Mouse (Mus musculus) MEL-GATA-1-ER (cell line): ENCODE measurements around the gene 9130230L23Rik.
A peak's percentile ranks its signal among the peaks of the same experiment; 100 is the strongest.

ENCODE experiments used
- DNase-seq: peaks from one replicate; pipeline ENCODE4 v3.0.0-alpha.2; 2012; ENCODE audit warnings: low read depth; ENCODE audit errors: extremely low read depth

Gene 9130230L23Rik

GRCm38 (mm10) chr5:66004134-66004925 lies at the start of gene 9130230L23Rik:
Gene 9130230L23Rik, minus strand, starts transcription at chr5:66004285.
- no peak for DNase-seq

GRCm38 (mm10) chr5:66052777-66053548 lies 48.9 kb upstream of the 9130230L23Rik start:
- DNase-seq = no peak

- DNase-seq = no peak
Observed at GRCm38 (mm10) chr5:66050841-66051240, 46.8 kb upstream of the 9130230L23Rik start.

- no peak for DNase-seq
Observed at GRCm38 (mm10) chr5:66046356-66046755, 42.3 kb upstream of the 9130230L23Rik start.

GRCm38 (mm10) chr5:66043897-66044296 lies 39.8 kb upstream of the 9130230L23Rik start:
- DNase-seq = no peak

GRCm38 (mm10) chr5:66042651-66043340 lies 38.7 kb upstream of the 9130230L23Rik start:
- DNase-seq = no peak

- DNase-seq = no peak
Observed at GRCm38 (mm10) chr5:66040744-66041279, 36.7 kb upstream of the 9130230L23Rik start.

GRCm38 (mm10) chr5:66039813-66040212 lies 35.7 kb upstream of the 9130230L23Rik start:
- DNase-seq = no peak

GRCm38 (mm10) chr5:66037066-66037465 lies 33.0 kb upstream of the 9130230L23Rik start:
- no peak for DNase-seq

GRCm38 (mm10) chr5:66036440-66037054 lies 32.5 kb upstream of the 9130230L23Rik start:
- no peak for DNase-seq

GRCm38 (mm10) chr5:66034375-66035195 lies 30.5 kb upstream of the 9130230L23Rik start:
- DNase-seq = no peak

- no peak for DNase-seq
Observed at GRCm38 (mm10) chr5:66032826-66033225, 28.7 kb upstream of the 9130230L23Rik start.

- DNase-seq = peak; percentile 44
Observed at GRCm38 (mm10) chr5:66031699-66032098, 27.6 kb upstream of the 9130230L23Rik start.

- DNase-seq = no peak
Observed at GRCm38 (mm10) chr5:66028232-66028631, 24.1 kb upstream of the 9130230L23Rik start.

GRCm38 (mm10) chr5:66027206-66027605 lies 23.1 kb upstream of the 9130230L23Rik start:
- no peak for DNase-seq

GRCm38 (mm10) chr5:66026796-66027195 lies 22.7 kb upstream of the 9130230L23Rik start:
- no peak for DNase-seq

GRCm38 (mm10) chr5:66015449-66015961 lies 11.4 kb upstream of the 9130230L23Rik start:
- no peak for DNase-seq

GRCm38 (mm10) chr5:66014437-66014836 lies 10.4 kb upstream of the 9130230L23Rik start:
- DNase-seq = no peak

GRCm38 (mm10) chr5:66013999-66014398 lies 9.9 kb upstream of the 9130230L23Rik start:
- no peak for DNase-seq
